Mouse (Mus musculus) intestine, embryonic 16.5 days (tissue): ENCODE results near the gene Atg4c. TPM values are rescaled to one million over a fixed set of nuclear protein-coding genes. Genes with fewer than 3 reads are reported as not detected.
A peak's percentile ranks its signal among the peaks of the same experiment; 100 is the strongest.

Experiments used
- ATAC-seq: fragments of 200-750 bp; cut with Nextera tagmentation; 2 replicates; pipeline ENCODE4 v1.8.0; 2017; ENCODE audit warnings: moderate TSS enrichment, moderate library complexity
- H3K27ac ChIP-seq: fragments of 300-500 bp; sonication (generic); 2 replicates; pipeline ENCODE4 v1.5.1; 2014; ENCODE audit warnings: mild to moderate bottlenecking, low read length
- H3K27me3 ChIP-seq: fragments of 300-500 bp; sonication (generic); replicated peaks from 2 replicates; pipeline ENCODE4 v1.6.1; 2014; ENCODE audit warnings: low read length, control low read depth, mixed read lengths; ENCODE audit not compliant: control insufficient read depth, insufficient read depth
- H3K36me3 ChIP-seq: fragments of 300-500 bp; sonication (generic); 2 replicates; pipeline ENCODE4 v1.6.1; 2014; ENCODE audit warnings: low read length, control low read depth; ENCODE audit not compliant: control insufficient read depth, insufficient read depth
- H3K4me1 ChIP-seq: fragments of 300-500 bp; sonication (generic); 2 replicates; pipeline ENCODE4 v1.6.1; 2014; ENCODE audit warnings: low read length, control low read depth, mixed read lengths; ENCODE audit not compliant: control insufficient read depth, insufficient read depth
- H3K4me2 ChIP-seq: fragments of 300-500 bp; sonication (generic); 2 replicates; pipeline ENCODE4 v1.6.1; 2014; ENCODE audit warnings: low read depth, low read length, control low read depth
- H3K4me3 ChIP-seq: fragments of 300-500 bp; sonication (generic); 2 replicates; pipeline ENCODE4 v1.5.1; 2014; ENCODE audit warnings: mild to moderate bottlenecking, low read length
- H3K9ac ChIP-seq: fragments of 300-500 bp; sonication (generic); 2 replicates; pipeline ENCODE4 v1.6.1; 2014; ENCODE audit warnings: low read depth, low read length
- H3K9me3 ChIP-seq: fragments of 300-500 bp; sonication (generic); 2 replicates; pipeline ENCODE4 v1.6.1; 2016; ENCODE audit warnings: low read length, control low read depth; ENCODE audit not compliant: control insufficient read depth
- WGBS: fragments of 180-500 bp; shearing (Covaris S2); extraction: QIAGEN DNeasy Blood & Tissue Kit; methylation state at CpG from one replicate; pipeline ENCODE4 v1.1.7; 2014; 5-methylcytosine and 5-hydroxymethylcytosine counted together
- polyA plus RNA-seq: library from polyadenylated mRNA; unstranded; fragments of >200 nt; fragmentation: Nextera tagmentation; extraction: Ambion mirVana; gene quantifications from 2 replicates; pipeline ENCODE4 v1.2.1, GENCODE M21; 2015

Atg4c gene
- polyA plus RNA-seq, 1 experiment from 2014 or later = 15.0 TPM

DNA sequence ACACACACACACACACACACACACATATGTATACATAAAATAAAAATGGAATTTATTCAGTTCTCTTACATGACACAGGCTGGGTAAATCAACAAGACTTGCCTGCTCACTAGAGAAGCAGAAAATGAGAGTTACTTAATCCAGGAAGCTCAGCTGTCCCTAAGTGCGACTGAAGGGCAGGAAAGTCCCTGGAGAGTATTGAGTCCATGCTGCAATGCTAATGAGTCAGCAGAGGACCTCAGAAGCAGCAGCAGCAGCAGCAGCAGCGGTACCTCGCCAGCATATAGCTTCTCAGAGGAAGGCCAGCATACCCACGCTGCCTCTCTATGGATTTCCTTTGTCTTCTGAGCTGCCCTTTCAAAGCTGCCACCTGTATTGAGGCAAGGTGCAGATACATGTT, 30.2 kb upstream of the Atg4c start:
- Histone ChIP-seq H3K27me3 (no peaks in the 10 kb centered on the region), H3K27ac (peak overlapping the region; percentile 43; the same call in 1 of the 2 replicates), H3K4me3 (no peak overlapping the region), H3K36me3 (no peaks in the 10 kb centered on the region), H3K9me3 (no peaks in the 10 kb centered on the region), H3K9ac (no peak overlapping the region), H3K4me2 (peak overlapping the region; percentile 45; the same call in 1 of the 2 replicates), H3K4me1 (peaks cover 4% of the 10 kb centered on the region; the same call in 1 of the 2 replicates)
- 20% methylated on average over 4 of the region's 4 CpGs for WGBS
- ATAC-seq = peak; percentile 87

DNA sequence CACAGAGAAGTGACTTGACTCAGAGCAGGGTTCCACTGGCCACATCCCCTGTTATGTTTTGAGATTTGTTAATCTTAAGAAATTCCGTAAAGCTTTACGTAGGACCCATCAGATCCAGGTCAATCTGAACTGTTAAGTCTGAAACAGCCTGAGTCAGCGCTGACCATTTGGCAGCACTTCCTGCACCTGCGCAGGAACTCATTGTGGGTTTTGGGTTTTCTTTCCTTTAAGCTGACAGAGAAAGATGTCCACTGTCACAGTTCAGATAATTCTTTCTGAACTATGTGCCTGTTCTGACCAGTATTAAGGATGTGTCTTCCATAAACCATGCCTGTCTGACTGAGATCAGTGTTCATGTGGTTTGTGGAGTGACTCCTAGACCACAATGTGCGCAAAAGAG, 24.9 kb upstream of the Atg4c start:
- H3K27me3 ChIP-seq = no peaks in the 10 kb centered on the region
- WGBS = 93% methylated on average over 5 of the region's 5 CpGs
- no peak overlapping the region for H3K4me3 ChIP-seq
- H3K27ac ChIP-seq = no peak overlapping the region
- H3K36me3 ChIP-seq = no peaks in the 10 kb centered on the region
- no peak for ATAC-seq
- no peaks in the 10 kb centered on the region for H3K4me1 ChIP-seq
- H3K4me2 ChIP-seq = no peak overlapping the region
- no peak overlapping the region for H3K9ac ChIP-seq
- no peaks in the 10 kb centered on the region for H3K9me3 ChIP-seq

DNA sequence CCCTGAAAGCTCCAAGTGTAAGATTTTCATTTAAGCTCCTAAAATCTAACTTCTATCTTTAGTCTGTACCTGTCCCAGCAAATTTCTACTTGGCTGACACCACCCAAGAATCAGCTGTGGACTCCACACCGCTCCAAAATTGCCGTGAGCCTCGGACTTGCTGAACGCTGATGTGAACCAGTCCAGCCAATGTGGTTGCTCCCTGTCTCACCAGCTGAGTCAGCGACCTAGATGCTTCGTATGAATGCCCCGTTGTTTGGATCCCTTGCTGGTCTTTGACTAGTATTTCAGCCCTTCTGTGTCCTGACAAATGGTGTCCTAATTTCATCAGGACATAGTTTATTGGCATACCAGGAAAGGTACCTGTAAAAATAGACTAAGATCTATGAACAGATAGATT, 19.5 kb upstream of the Atg4c start:
- no peak overlapping the region for H3K4me3 ChIP-seq
- H3K4me1 ChIP-seq = 0 out of 2 replicates have a peak, but pooled peaks cover 3% of the 10 kb centered on the region
- no peaks in the 10 kb centered on the region for H3K36me3 ChIP-seq
- H3K4me2 ChIP-seq = no peak overlapping the region
- H3K9ac ChIP-seq = no peak overlapping the region
- no peaks in the 10 kb centered on the region for H3K27me3 ChIP-seq
- no peak for ATAC-seq
- H3K9me3 ChIP-seq = no peaks in the 10 kb centered on the region
- WGBS = 90% methylated on average over 7 of the region's 7 CpGs
- no peak overlapping the region for H3K27ac ChIP-seq

DNA sequence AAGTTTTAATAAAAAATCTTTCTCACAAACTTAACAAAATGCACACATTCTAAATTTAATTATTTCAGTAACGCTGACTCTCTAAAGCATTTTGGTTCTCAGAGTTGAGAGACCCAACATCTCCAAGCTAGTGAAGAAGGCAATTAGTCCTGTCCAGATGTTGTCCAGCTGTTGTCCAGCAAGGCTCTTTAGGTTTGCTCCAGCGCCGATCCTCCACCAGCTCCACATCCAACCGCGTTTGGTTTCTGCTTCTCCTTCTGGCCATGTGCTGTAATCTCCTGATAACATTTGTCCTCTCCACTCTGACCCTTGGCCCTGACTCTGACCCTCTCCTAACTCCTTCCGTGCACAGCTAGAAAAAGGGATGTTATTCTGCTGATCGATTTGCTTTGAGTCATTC, 16.9 kb upstream of the Atg4c start:
- H3K27ac ChIP-seq = no peak overlapping the region
- H3K9me3 ChIP-seq = no peaks in the 10 kb centered on the region
- H3K4me2 ChIP-seq = no peak overlapping the region
- no peak overlapping the region for H3K9ac ChIP-seq
- no peak overlapping the region for H3K4me3 ChIP-seq
- no peaks in the 10 kb centered on the region for H3K36me3 ChIP-seq
- H3K4me1 ChIP-seq = 0 out of 2 replicates have a peak, but pooled peaks cover 3% of the 10 kb centered on the region
- H3K27me3 ChIP-seq = no peaks in the 10 kb centered on the region
- ATAC-seq = no peak
- WGBS = 59% methylated on average over 7 of the region's 7 CpGs

DNA sequence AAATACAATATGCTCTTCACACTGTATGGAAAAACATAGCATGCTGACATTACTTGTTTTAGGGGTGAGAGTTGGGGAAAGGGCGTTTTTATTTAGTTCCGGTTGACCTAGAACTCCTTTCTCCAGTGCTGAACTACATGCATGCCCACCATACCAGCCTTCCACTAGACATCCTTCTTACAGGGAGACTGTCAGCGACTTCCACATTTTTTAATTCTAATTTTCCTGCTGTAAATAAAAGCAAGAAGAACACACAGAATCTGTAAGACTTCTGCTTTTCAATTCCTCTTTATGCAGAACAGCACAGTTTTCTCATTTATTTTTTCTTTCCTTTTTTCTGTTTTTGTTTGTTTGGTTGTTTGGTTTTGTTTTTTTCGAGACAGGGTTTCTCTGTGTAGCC, 16.5 kb upstream of the Atg4c start:
- Histone ChIP-seq H3K27ac (no peak overlapping the region), H3K9me3 (no peaks in the 10 kb centered on the region), H3K4me2 (no peak overlapping the region), H3K4me1 (0 out of 2 replicates have a peak, but pooled peaks cover 3% of the 10 kb centered on the region), H3K27me3 (no peaks in the 10 kb centered on the region), H3K36me3 (no peaks in the 10 kb centered on the region), H3K4me3 (no peak overlapping the region), H3K9ac (no peak overlapping the region)
- ATAC-seq = no peak
- WGBS = 83% methylated on average over 4 of the region's 4 CpGs

DNA sequence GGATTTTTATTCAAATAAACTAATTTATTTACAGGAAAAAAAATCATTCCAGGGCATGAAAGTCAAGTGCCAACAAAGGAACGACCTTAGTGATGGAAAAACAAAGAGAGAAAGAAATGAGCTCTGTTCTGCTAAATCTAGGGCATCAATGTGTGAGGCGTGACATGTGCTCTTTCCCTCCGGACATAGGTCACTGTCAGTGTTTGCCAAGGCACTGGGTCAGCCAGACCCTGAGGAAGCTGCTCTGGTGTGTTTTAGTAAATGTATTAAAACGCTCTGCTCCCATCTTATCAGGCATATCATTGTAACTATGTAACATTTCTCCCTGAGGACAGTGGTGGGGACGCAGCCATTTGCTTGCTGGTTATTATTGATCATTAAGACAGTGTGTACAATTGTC, 14.9 kb upstream of the Atg4c start:
- no peak for ATAC-seq
- H3K27ac ChIP-seq = no peak overlapping the region
- H3K9me3 ChIP-seq = no peaks in the 10 kb centered on the region
- H3K4me2 ChIP-seq = no peak overlapping the region
- no peak overlapping the region for H3K9ac ChIP-seq
- no peak overlapping the region for H3K4me3 ChIP-seq
- H3K4me1 ChIP-seq = 0 out of 2 replicates have a peak, but pooled peaks cover 3% of the 10 kb centered on the region
- no peaks in the 10 kb centered on the region for H3K36me3 ChIP-seq
- H3K27me3 ChIP-seq = no peaks in the 10 kb centered on the region
- 71% methylated on average over 5 of the region's 5 CpGs for WGBS

DNA sequence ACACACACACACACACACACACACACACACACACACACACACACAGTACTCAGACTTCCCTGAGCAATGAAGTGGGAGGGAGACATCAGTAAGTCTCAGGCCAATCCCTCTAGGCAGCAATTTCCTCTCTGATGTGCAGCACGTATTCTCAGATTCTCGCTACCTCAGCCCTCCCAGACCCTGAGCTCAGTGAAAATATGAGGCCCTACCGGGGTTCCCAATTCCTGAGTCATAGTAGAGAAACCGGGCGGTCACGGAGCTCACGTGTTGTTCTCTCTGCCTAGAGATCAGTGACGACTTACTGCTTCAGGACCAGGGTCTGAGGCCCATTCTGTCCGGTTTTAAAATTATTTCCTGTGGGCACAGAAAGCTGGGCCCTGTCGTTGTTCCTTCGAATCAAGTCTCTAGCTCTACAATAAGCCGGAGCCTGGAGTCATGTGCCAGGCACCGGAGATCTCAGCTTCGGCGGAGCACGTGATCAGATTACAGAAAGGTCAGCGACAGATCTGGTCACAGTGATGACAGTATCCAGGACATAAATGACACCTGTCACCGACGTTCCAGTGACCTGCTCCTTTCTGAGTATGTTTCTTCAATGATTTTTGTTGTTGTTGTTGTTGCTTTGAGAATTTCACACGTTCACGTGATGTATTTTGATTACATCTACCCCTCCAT, 14.2 kb upstream of the Atg4c start:
- WGBS = 66% methylated on average over 21 of the region's 21 CpGs
- H3K4me1 ChIP-seq = 0 out of 2 replicates have a peak, but pooled peaks cover 3% of the 10 kb centered on the region
- H3K27me3 ChIP-seq = no peaks in the 10 kb centered on the region
- H3K9ac ChIP-seq = no peak overlapping the region
- H3K9me3 ChIP-seq = no peaks in the 10 kb centered on the region
- no peak overlapping the region for H3K4me3 ChIP-seq
- ATAC-seq = peak; percentile 44; the same call in 1 of the 2 replicates
- H3K36me3 ChIP-seq = no peaks in the 10 kb centered on the region
- H3K27ac ChIP-seq = no peak overlapping the region
- H3K4me2 ChIP-seq = no peak overlapping the region

DNA sequence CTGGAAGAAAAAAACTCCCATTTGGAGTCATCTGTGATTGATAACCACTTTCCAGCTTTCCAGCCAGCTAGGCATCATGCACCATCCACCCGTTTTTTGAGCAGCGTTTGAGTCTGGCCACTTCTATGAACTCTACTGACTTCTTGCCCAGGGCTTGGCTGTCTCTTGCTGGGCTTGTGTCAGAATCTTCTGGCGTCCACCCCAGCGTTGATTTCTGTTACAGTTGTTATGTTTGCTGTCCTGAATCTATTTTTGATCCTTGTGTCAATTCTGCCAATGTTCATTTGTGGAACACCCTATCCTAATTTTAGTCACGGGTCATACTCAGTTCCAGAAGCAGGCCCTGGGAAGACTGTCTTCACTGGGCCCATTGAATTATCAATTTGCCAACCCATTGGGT, 12.8 kb upstream of the Atg4c start:
- Histone ChIP-seq H3K27me3 (no peaks in the 10 kb centered on the region), H3K4me3 (no peak overlapping the region), H3K4me1 (0 out of 2 replicates have a peak, but pooled peaks cover 3% of the 10 kb centered on the region), H3K9ac (no peak overlapping the region), H3K4me2 (no peak overlapping the region), H3K36me3 (no peaks in the 10 kb centered on the region), H3K27ac (no peak overlapping the region), H3K9me3 (no peaks in the 10 kb centered on the region)
- no peak for ATAC-seq
- 81% methylated on average over 5 of the region's 5 CpGs for WGBS

DNA sequence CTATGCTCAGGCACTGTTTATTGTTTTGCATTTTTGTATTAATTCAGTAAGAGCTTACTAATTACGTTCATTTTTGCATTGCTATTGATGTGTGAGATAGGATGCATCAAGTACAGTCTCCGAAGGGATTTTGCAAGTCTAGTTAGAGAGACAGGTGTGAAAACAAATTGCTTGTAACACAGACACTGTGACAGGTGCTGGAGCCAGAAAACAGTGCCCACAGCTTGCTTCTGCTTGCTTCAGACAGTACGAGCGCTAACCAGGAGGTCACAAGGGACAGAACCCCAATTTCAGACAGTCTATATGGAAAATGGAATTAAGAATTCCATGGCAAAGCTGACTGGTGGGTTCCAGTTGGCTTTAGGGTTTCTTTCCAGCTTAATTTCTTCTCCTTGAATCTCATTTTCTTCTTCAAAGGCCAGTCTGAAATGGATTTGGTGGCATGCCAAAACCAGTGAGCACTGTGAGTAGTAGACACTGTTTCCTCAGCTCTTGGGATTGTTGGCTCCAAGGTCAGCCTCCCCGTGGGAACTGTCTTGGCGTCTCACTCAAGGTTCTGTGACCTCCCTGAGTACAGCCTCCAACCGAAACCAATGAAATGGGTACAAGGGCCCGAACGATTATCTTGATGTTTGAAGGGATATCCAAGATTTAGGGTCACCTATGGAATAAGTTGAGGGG, 11.9 kb upstream of the Atg4c start:
- Histone ChIP-seq H3K4me3 (no peak overlapping the region), H3K27me3 (no peaks in the 10 kb centered on the region), H3K27ac (no peak overlapping the region), H3K9me3 (no peaks in the 10 kb centered on the region), H3K36me3 (no peaks in the 10 kb centered on the region), H3K4me1 (0 out of 2 replicates have a peak, but pooled peaks cover 2% of the 10 kb centered on the region), H3K9ac (no peak overlapping the region), H3K4me2 (no peak overlapping the region)
- ATAC-seq = no peak
- WGBS = 75% methylated on average over 9 of the region's 9 CpGs
